In the genomic region with DNA sequence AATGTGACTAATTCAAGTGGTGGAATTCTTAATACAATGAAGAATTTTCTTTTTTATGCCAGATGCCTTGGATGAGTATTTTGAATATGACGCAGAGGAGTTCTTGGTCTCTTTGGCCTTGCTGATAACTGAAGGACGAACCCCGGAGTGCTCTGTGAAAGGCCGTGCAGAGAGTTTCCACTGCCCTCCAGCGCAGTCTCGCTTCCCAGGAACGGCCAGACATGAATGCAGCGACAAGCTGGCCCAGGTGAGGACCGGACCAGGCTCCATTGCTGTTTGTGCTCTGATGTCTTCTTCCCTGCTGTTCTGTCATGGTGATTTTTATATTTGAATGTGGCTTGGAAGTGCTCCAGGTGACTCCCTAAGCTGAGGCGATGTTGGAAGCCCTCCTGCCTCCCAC, we compare ENCODE assay signal across 27 mouse cellular contexts. TPM values are rescaled to one million over a fixed set of nuclear protein-coding genes. Genes with fewer than 3 reads are reported as not detected.
A peak's percentile ranks its signal among the peaks of the same experiment; 100 is the strongest.
DNase-seq lines count a peak whose midpoint lies in the region; ATAC-seq lines count a peak whose summit lies in the region.
"Had no signal": no experiment of that assay in that cellular context is flagged by ENCODE, and none has a peak within 500 bp of the region (broad histone marks: within the 10 kb centered on the region; RNA-seq: fewer than 3 reads in every experiment).

No protein-coding gene starts in this region.

- no peak overlapping the region for H3K9ac ChIP-seq in heart, embryonic 12.5 days
- H3K9ac ChIP-seq: forebrain, postnatal 0 days; heart, embryonic 13.5 days; hindbrain, embryonic 13.5 days; liver, embryonic 15.5 days; lung, embryonic 14.5 days; neural tube, embryonic 15.5 days had no signal

- H3K9me3 ChIP-seq in heart, embryonic 12.5 days (replicated peaks) = no peaks in the 10 kb centered on the region
- H3K9me3 ChIP-seq in embryonic facial prominence, embryonic 10.5 days = no peaks in the 10 kb centered on the region
- H3K9me3 ChIP-seq: heart, embryonic 13.5 days; hindbrain, embryonic 13.5 days; liver, embryonic 15.5 days; neural tube, embryonic 15.5 days had no signal

- ATAC-seq in heart, embryonic 12.5 days (ENCODE audit: insufficient number of reproducible peaks, low FRiP score) = no peak
- ATAC-seq: activated CD4-positive, CD25-positive, alpha-beta regulatory T cell, adult 4 months; forebrain, postnatal 0 days; intestine, embryonic 16.5 days had no signal

- peaks cover 21% of the 10 kb centered on the region for H3K36me3 ChIP-seq in heart, embryonic 12.5 days
- H3K36me3 ChIP-seq in embryonic facial prominence, embryonic 10.5 days (replicated peaks) = peaks cover 16% of the 10 kb centered on the region

- H3K4me2 ChIP-seq in heart, embryonic 12.5 days = no peak overlapping the region
- H3K4me2 ChIP-seq: heart, embryonic 13.5 days; hindbrain, embryonic 13.5 days; liver, embryonic 15.5 days; lung, embryonic 14.5 days; neural tube, embryonic 15.5 days had no signal

- no peak overlapping the region for H3K27ac ChIP-seq in heart, embryonic 12.5 days (ENCODE audit: poor library complexity, severe bottlenecking)
- no peak overlapping the region for H3K27ac ChIP-seq in embryonic facial prominence, embryonic 10.5 days (replicated peaks)
- H3K27ac ChIP-seq: heart, embryonic 13.5 days; hindbrain, embryonic 13.5 days; liver, embryonic 15.5 days; neural tube, embryonic 15.5 days had no signal

- 76% methylated on average over 10 of the region's 10 CpGs for WGBS in heart, embryonic 12.5 days
- WGBS in embryonic facial prominence, embryonic 10.5 days = 89% methylated on average over 10 of the region's 10 CpGs

- DNase-seq in adrenal gland, adult (ENCODE audit: inconsistent age in 2 of 2, low spot score in 1 of 2) = peak; percentile 87 to 93
- no peak for DNase-seq in adrenal gland, postnatal 4 days (ENCODE audit: low spot score in 2 of 2)
- peak; percentile 17 for DNase-seq in heart, postnatal 4 days
- DNase-seq in adrenal gland, adult 2 months = peak; percentile 84
- DNase-seq in adrenal gland, postnatal 36 days = peak; percentile 77 to 78
- no peak for DNase-seq in embryonic facial prominence, embryonic 10.5 days (ENCODE audit: low spot score)
- DNase-seq in liver = no peak
- DNase-seq: cerebellum, adult 11-12 months; cerebellum, postnatal 10 days; forebrain, postnatal 0 days; gastrocnemius, postnatal 14 days; kidney, adult 9 months; kidney, postnatal 10 days; layer of hippocampus, postnatal 36 days; lung, embryonic 14.5 days; lung, postnatal 14 days; midbrain, embryonic 14.5 days; thymus, postnatal 14 days had no signal

- no peaks in the 10 kb centered on the region for H3K27me3 ChIP-seq in heart, embryonic 12.5 days (replicated peaks)
- H3K27me3 ChIP-seq in embryonic facial prominence, embryonic 10.5 days (replicated peaks; ENCODE audit: low read depth, poor library complexity, severe bottlenecking) = no peaks in the 10 kb centered on the region
- H3K27me3 ChIP-seq: CH12.LX; heart, embryonic 13.5 days; hindbrain, embryonic 13.5 days; liver, embryonic 15.5 days; neural tube, embryonic 15.5 days had no signal

- peaks cover 21% of the 10 kb centered on the region for H3K4me1 ChIP-seq in heart, embryonic 12.5 days (replicated peaks)
- H3K4me1 ChIP-seq in embryonic facial prominence, embryonic 10.5 days = peaks cover 3% of the 10 kb centered on the region; the same call in 1 of the 2 replicates
- H3K4me1 ChIP-seq: hindbrain, embryonic 13.5 days; liver, embryonic 15.5 days had no signal

- no peak overlapping the region for H3K4me3 ChIP-seq in heart, embryonic 12.5 days
- no peak overlapping the region for H3K4me3 ChIP-seq in embryonic facial prominence, embryonic 10.5 days
- H3K4me3 ChIP-seq: erythroblast, embryonic 14.5 days; heart, embryonic 13.5 days; hindbrain, embryonic 13.5 days; liver, embryonic 15.5 days; neural tube, embryonic 15.5 days had no signal

RNA-seq across cellular contexts. Expression of gene Arpp19, which starts 33.2 kb away (rescaled TPM):
- 100 to 1,000 TPM; 246 to 283 TPM for total RNA-seq in adrenal gland, postnatal 4 days (2021)
- total RNA-seq in heart, postnatal 4 days (2021) = 100 to 1,000 TPM; 154 to 179 TPM
- 265 and 268 TPM in 2 replicates for polyA plus RNA-seq in heart, embryonic 12.5 days (2016; fragmentation: Nextera tagmentation; extraction: Ambion mirVana)
- 100 to 1,000 TPM; 301 to 321 TPM for total RNA-seq in adrenal gland, adult 2 months (2021)
- 5.1 and 5.5 TPM in 2 replicates for polyA plus RNA-seq in adrenal gland, adult 2 months (2012; rRNA removed)
- 100 to 1,000 TPM; 298 to 309 TPM for total RNA-seq in adrenal gland, postnatal 36 days (2021)
- polyA plus RNA-seq in embryonic facial prominence, embryonic 10.5 days (2016; fragmentation: Nextera tagmentation; extraction: Ambion mirVana) = 365 and 391 TPM in 2 replicates

RNA-seq across cellular contexts. Expression of gene Fam214a, which starts 51.5 kb away (rescaled TPM):
- 10 to 100 TPM; 90.2 to 99.4 TPM for total RNA-seq in adrenal gland, postnatal 4 days (2021)
- total RNA-seq in heart, postnatal 4 days (2021) = 10 to 100 TPM; 13.3 to 15.9 TPM
- 11.8 and 13.4 TPM in 2 replicates for polyA plus RNA-seq in heart, embryonic 12.5 days (2016; fragmentation: Nextera tagmentation; extraction: Ambion mirVana)
- 10 to 100 TPM; 80.1 to 86.7 TPM for total RNA-seq in adrenal gland, adult 2 months (2021)
- 16.7 and 21.1 TPM in 2 replicates for polyA plus RNA-seq in adrenal gland, adult 2 months (2012; rRNA removed)
- total RNA-seq in adrenal gland, postnatal 36 days (2021) = 10 to 100 TPM; 75.3 to 86.8 TPM
- polyA plus RNA-seq in embryonic facial prominence, embryonic 10.5 days (2016; fragmentation: Nextera tagmentation; extraction: Ambion mirVana) = 6.6 and 8.6 TPM in 2 replicates
- polyA plus RNA-seq: erythroblast, embryonic 14.5 days had no signal

Comparison
In these comparisons a context has a peak if more than half of its experiments do, and no peak if none do; other contexts are left out.
1. DNase-seq: peak in adrenal gland, adult (2 of 2), heart, postnatal 4 days (single experiment), adrenal gland, adult 2 months (single experiment) and adrenal gland, postnatal 36 days (2 of 2); none in adrenal gland, postnatal 4 days (0 of 2), embryonic facial prominence, embryonic 10.5 days (single experiment) and liver (single experiment).
2. RNA of gene Fam214a, which starts 51.5 kb away (total RNA-seq): 90.2 to 99.4 TPM in adrenal gland, postnatal 4 days, 75.3 to 86.8 TPM in adrenal gland, postnatal 36 days and 80.1 to 86.7 TPM in adrenal gland, adult 2 months; 13.3 to 15.9 TPM in heart, postnatal 4 days; every median in the first group is over 4 times any median in the second.